Mouse (Mus musculus): Measurements from ENCODE around the gene Hoxa3.

The Hoxa3 gene

DNA sequence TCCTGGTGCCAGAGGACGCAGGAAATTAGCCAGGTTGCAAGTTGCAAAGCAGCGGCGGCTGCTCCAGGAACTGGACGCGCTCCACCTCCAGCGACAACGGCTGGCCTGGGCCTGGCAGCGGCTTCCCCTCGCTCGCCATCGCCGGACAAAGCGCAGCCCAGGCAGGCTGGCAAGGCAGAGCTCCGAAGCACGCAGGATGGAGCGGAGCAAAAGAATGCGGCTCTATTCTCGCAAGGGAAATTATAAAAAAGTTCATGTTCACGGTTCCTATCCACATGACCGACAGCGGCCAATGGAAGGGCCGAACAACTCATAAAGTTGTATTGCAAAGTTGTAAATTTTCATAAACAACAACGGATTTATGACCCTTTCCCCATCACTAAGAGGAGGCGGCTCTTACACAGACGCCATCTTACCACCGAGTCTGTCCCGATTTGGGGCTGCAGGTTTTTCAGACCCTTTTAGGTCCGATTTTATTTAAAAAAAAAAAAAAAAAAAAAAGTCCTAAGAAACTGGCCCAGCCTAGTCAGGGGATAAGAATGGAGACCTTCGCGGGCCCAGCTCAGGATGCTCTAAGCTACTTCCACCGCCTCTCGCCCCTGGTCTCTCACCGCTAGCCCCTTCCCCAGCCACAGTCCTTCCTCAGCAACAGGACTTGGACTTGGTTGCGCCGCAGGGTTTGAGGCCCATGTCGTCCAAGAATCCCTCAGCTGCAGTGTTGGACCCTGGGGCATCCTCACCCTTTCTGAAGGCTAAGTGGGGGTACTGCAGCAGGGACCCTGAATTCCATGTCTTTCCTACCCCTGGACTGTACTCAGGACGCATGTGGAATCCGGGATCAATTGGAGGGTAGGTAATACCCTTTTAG lies at the start of gene Hoxa3, which contains the start of gene Gm28308:
Gene Hoxa3, minus strand, starts transcription at position 218 of the 868 bp plus-strand sequence.
Gene Gm28308, minus strand, starts transcription at position 221 of the 868 bp plus-strand sequence.
- no peak for DNase-seq (ENCODE audit: low read depth)

GRCm38 (mm10) chr6:52262463-52263320 lies 49.6 kb upstream of the Hoxa3 start:
- DNase-seq (ENCODE audit: low read depth), result no peak

GRCm38 (mm10) chr6:52261751-52262462 lies 48.8 kb upstream of the Hoxa3 start:
- peak; percentile 20 for DNase-seq (ENCODE audit: low read depth)

GRCm38 (mm10) chr6:52260654-52261575 lies 47.8 kb upstream of the Hoxa3 start, which contains the start of gene Hoxa13:
TSS of gene Hoxa13 (minus strand) at chr6:52260880.
- peak; percentile 44 for DNase-seq (ENCODE audit: low read depth)

- DNase-seq (ENCODE audit: low read depth), result peak; percentile 36
These were observed 46.7 kb upstream of the Hoxa3 start for GRCm38 (mm10) chr6:52259811-52260261.

GRCm38 (mm10) chr6:52259081-52259790 lies 46.1 kb upstream of the Hoxa3 start:
- peak; percentile 38 for DNase-seq (ENCODE audit: low read depth)

GRCm38 (mm10) chr6:52256956-52257355 lies 43.8 kb upstream of the Hoxa3 start:
- peak; percentile 89 for DNase-seq (ENCODE audit: low read depth)

GRCm38 (mm10) chr6:52253511-52254500 lies 40.7 kb upstream of the Hoxa3 start:
- DNase-seq (ENCODE audit: low read depth), result peak; percentile 46

DNA sequence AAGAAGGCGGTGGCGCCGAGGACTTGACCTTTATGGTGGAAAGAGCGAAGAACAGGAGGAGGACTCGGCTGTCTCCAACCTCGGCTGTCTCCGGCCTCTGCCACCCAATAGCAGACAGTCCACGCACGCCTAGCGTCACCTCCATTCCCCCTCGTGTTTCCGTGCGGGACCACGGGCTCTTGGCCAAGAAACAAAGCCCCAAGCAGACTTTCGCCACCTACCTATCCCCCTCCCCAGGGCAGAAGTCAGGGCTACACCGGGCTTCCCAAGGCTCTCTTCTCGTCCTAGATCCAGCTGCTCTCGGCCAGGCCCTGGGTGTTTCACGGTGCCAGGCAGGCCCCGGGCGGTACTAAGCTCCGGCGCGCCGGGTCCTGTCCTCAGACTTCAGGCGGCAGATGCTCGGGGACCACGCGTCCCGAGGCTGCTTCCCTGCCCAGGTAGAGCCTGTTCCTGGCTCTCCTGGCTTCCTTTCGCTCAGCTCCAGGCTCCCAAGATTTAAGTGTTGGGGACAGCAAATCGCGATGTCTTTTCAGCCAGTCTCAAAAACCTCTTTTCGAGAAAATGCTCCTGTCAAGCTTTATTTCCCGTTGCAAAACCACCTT lies 39.7 kb upstream of the Hoxa3 start:
- DNase-seq (ENCODE audit: low read depth), result no peak

GRCm38 (mm10) chr6:52252016-52252774 lies 39.1 kb upstream of the Hoxa3 start:
- DNase-seq (ENCODE audit: low read depth), result no peak

GRCm38 (mm10) chr6:52251177-52251879 lies 38.2 kb upstream of the Hoxa3 start:
- no peak for DNase-seq (ENCODE audit: low read depth)

GRCm38 (mm10) chr6:52249826-52250225 lies 36.7 kb upstream of the Hoxa3 start:
- no peak for DNase-seq (ENCODE audit: low read depth)

DNA sequence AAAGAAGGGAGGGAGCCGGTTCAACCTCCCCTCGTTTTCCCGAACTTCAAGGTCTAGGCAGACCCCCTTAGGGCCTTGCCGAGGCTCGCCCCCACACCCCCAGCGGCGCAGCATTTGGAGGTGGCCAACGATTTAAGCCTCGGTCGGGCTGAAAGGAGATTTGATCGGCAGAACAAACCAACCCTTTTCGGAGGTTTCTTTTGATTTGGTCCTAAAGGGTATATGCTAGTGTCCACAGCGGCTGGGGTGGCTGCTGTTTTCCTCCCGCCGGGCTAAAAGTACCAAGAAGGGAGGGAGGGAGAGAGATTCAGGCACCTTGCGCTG lies 36.2 kb upstream of the Hoxa3 start:
- DNase-seq (ENCODE audit: low read depth), result no peak

GRCm38 (mm10) chr6:52248638-52249414 lies 35.7 kb upstream of the Hoxa3 start:
- DNase-seq (ENCODE audit: low read depth), result no peak

GRCm38 (mm10) chr6:52247766-52248637 lies 34.9 kb upstream of the Hoxa3 start:
- peak; percentile 19 for DNase-seq (ENCODE audit: low read depth)

Data from induced T-regulatory cell, adult 2 months (primary cell).